Mouse (Mus musculus): ENCODE measurements around the gene Wnt9a.

Gene Wnt9a

GRCm38 (mm10) chr11:59305008-59305820 lies 1.5 kb upstream of the Wnt9a start:
- DNase-seq = no peak

DNA sequence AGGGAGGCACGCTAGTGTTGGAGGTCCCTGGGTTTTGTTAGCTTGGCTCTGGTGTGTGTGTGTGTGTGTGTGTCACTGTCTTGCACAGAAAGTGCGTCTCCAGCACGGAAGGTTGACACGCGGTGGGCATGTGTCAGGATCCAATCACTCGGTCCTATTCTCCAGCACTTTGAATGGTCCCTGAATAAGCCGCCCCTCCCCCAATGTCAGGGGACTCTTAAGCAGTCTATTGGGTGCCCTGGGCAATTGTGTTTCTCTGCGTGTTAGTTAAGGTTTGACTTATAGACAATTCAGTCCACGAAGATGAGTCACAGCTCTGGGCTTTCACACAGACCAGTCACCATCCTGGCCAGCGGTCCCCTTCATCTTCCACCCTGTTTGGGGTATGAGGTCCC lies 910 bp upstream of the Wnt9a start:
- no peak for DNase-seq

- DNase-seq = peak; percentile 67
Measured at GRCm38 (mm10) chr11:59307422-59308163, 865 bp downstream of the Wnt9a start.

- no peak for DNase-seq
Measured at GRCm38 (mm10) chr11:59308164-59308542, 1.4 kb downstream of the Wnt9a start.

DNA sequence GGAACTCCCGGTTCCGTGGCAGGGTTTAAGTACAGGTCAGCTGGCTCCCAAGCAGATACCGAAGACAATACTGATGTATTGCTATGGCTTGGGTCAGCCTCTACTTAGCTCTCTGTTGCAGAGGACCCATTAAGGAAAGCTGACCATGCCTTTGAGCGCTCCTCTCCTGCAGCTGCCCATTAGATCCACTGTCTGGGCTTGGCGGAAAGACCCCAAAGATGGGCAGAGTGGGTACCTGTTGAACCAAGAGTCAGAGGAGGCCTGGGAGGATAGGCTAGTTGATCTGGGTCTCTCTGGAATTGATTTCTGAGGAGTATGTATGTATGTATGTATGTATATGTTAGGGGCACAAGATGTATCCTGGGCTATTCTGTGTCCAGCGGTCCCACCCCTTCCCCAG lies 1.9 kb downstream of the Wnt9a start:
- no peak for DNase-seq

DNA sequence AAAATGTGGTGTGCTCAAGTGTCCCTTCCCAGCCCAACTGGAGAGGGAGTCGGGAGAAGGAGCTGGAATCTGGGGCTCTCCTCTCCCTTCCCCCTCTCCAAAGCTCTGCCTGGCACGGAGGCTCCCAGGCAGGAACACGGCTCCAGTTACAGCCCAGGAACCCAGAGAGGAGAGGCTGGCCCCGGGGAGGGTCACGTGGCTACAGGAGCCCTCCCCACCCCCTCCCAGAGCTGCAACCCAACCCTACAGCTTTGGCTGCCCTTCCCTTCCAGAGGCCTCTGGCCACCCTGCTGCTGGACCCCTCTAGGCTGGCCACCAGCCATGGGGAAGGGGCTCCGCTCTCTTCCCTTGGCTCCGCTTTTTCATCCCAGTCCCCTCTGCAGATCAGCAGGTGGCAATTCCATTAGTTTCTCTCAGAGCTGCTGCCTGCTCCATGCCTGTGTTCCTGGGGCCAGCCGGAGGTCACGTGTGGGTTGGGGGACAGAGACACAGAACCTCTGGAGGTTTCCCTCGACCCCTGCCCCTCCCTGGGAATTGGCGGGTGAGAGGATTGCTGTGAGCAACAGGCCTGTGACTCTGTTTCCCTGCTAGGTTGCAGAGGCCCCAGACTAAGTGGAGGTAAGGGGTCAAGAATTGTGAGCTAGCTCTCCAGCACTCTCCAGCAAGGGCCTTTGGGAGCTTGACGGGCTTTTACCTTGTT lies 2.5 kb downstream of the Wnt9a start:
- no peak for DNase-seq

DNA sequence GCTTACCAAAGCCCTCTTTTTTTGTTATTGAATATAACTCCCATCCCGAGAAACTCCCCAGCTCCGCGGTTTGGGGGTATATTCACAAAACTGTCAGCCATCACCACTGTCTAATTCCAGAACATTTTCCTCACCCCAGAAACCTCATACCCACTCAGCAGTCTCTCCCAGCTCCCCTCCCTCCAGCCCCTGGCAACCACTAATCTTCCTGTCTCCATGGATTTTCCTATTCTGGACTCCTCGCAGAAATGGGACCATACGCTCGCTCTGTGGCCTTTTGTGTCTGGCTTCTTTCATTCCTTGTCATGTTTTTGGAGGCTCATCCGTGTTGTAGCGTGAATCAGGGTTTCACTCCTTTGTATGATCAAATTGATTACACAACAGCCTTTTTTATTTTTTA lies 3.2 kb downstream of the Wnt9a start:
- DNase-seq = no peak

DNA sequence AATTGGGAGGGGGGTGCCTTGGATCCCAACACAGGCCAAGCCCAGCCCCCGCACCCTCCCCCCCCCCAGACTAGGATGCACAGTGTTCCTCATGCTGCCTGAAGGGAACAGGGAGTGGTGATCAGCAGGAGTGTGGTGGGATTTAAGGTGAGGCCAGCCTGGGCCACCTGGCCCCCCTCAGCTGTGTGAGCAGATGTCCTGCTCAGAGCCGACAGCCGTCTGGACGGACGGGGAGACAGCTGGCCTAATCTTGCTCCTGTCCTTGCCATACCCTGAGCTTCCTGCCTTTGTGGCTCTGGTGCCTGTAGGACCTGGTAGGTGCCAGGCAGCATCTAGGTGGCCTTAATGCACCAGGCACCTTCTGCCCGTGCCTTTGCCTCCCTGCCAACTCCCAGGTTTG lies 5.3 kb downstream of the Wnt9a start:
- DNase-seq = no peak

- no peak for DNase-seq
Measured at GRCm38 (mm10) chr11:59312501-59312900, 5.8 kb downstream of the Wnt9a start.

DNA sequence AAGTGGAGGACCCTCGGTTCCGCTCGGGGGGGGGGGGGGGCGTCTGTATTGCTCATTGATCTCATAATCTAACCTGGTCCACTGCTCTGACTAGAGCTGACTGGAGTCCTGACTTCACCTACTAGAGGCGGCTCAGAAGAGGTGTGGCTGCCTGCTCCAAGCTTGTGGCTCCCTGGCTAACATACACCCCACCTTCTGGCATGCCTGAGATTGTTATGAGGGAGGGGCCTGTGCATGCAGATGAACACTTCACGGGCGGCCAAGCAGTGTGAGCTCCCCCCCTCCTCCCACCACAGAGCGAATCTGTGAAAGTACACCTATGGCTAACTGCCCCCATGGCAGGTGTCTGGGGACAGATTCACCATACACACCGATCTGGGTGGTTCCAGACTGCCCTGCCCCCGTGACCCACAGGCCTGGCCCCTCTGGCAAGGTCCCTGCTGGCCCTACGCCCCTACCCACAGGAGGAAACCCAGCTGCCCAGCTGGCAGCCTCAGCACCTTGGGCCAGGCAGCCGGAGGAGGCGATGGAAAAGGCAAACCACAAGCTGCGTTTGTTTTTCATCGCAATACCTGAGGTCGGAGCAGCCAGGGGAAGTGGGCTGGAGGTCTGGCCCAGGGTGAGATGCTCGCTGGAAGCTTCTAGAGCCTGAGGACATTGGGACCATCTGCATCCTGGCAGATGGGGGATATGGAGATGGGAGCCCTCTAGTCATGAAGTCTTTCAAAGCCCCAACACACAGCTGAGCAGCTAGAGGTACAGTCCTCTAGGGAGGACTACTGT lies 6.5 kb downstream of the Wnt9a start:
- no peak for DNase-seq

DNA sequence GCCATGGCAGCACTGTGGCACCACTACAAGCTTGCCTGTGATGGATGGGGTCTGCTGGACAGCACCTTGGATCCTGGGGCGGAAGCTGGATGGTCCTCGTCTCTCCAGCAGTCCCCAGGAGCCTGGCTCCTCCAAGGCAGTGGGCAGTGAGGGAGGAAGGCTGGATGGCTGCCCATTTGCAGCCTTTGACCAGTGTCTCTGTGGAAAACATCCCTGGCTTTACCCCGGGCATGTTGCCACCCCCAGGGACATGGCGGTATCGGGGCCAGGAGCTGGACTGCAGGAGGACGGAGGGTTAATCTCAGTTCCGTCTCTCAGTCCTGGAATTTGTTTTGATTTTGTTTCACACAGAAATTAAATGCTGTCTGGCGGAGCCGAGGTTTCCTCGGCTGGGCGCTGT lies 7.2 kb downstream of the Wnt9a start:
- DNase-seq = no peak

DNA sequence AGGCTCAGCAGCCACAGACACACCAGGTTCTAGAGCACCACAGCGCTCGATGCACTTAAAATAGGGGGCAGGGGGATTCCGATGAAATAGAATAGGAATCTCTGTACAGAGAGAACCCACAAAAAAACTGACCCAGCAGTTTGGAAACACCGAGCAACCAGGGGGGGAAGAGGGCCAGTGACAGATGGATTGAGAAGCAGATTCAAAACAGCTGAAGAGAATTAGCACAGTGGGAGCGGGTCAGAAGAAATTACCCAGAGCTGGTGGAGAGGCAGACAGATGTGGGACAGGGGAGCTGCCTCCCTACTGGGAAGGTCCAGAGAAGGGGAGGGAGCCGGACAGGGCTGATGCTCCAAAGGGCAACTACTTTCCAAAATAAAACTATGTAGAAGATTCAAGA lies 9.8 kb downstream of the Wnt9a start:
- no peak for DNase-seq

DNA sequence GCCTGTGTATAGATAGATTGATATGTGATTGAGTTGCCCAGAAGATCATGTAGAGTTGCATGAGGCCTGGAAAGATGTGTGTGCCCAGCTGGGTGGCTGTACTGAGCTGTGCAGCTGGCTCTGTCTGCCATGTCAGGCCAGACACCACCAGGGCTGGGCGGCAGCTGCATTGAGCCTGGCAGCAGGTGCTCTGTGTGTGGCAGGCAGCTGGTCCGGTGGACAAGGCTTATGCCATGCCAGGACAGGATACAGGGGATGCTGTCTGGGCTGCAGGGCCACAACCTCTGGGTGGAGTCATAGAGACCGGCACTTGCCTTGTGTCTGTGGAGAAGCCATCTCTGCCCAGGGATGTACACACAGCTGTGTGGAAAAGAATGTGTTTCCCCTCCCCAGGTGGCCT lies 16.3 kb downstream of the Wnt9a start:
- DNase-seq = no peak

GRCm38 (mm10) chr11:59324777-59325176 lies 18.0 kb downstream of the Wnt9a start:
- DNase-seq = no peak

- no peak for DNase-seq
Measured at GRCm38 (mm10) chr11:59327625-59328024, 20.9 kb downstream of the Wnt9a start.

DNA sequence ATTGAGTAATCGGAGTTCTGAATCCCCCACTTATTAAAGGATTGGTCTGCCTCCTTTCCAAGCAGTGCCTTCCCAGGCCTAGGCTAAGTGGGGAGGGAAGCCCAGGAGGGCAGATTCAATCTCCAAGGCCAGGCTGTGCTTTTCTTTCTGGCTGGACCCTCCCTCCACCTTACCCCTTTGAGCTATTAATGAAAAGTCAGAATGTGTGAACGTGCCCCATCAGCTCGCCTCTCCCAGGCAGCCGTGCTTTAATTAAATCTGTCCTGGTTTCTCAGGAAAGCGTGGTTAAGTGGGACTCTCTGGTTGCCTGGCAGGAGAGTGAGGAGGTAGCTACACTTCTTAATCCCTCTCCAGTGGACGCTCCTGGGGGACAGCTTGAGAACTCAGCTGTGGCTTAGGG lies 22.9 kb downstream of the Wnt9a start:
- DNase-seq = no peak

DNA sequence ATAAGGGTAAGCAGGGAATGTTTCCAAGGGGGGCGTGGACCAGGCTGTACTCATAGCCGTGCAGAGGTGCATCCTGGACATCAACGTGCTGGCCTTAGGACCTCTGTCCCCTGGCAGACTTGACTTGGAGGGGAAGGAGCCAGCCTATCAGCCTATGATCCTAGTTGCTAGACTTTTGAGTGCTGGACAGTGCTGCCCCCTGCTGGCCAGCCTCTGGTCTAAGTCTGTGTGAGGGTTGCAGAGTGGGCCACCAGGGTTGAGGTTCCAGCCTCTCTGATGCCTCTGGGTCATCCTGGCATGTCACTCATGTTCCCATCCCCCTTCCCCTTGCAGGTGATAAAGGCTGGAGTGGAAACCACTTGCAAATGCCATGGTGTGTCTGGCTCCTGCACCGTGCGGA lies 23.8 kb downstream of the Wnt9a start:
- DNase-seq = peak; percentile 45

- no peak for DNase-seq
Measured at GRCm38 (mm10) chr11:59331167-59331869, 24.6 kb downstream of the Wnt9a start.

GRCm38 (mm10) chr11:59332938-59333337 lies 26.2 kb downstream of the Wnt9a start:
- DNase-seq = no peak

- DNase-seq = no peak
Measured at GRCm38 (mm10) chr11:59335150-59335549, 28.4 kb downstream of the Wnt9a start.

- DNase-seq = no peak
Measured at GRCm38 (mm10) chr11:59335942-59336341, 29.2 kb downstream of the Wnt9a start.

DNA sequence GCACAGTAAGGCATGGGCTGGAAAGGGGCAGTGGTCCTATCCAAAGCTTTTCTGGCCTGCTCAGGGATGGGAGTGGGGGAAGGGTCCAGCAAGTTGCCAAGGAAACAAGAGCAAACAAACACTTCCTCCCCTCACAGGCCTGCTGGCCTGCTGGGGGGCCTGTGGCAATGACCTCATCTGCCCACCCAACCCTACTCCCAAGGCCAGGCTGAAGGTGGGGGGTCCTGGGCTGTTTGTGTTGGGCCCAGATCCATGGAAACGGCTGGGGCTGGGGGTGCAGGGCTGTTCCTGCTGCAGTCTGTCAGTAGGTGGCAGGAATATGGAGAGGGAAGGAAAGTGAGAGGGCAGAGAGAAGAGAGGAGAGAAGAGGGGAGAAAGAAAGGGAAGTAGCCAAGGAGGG lies 29.7 kb downstream of the Wnt9a start:
- no peak for DNase-seq

Measured in kidney, adult 11 months (tissue).